Mouse (Mus musculus) left cerebral cortex, adult 6 months (tissue): ENCODE results near the gene Mcm6. TPM values are rescaled to one million over a fixed set of nuclear protein-coding genes. Genes with fewer than 3 reads are reported as not detected.

ENCODE experiments used
- long read RNA-seq, 2 experiments: library from polyadenylated mRNA; unstranded; transcript quantifications; one replicate each; pipeline ENCODE4 v2.0.0; 2019 to 2020
- polyA plus RNA-seq: library from polyadenylated mRNA; unstranded; fragments of <200 nt; fragmentation: Nextera tagmentation; gene quantifications from 2 replicates; pipeline ENCODE4 v1.2.3, GENCODE M21; 2021

Mcm6 gene
- polyA plus RNA-seq, result 4.1 and 6.3 TPM in 2 replicates
- long read RNA-seq, experiment 1, full-length matches to known transcripts, result 31 of 34 reads
- long read RNA-seq, experiment 1, partial matches to known transcripts, result 2 of 34 reads
- long read RNA-seq, experiment 1, other reads (novel, unspliced or antisense), result 1 of 34 reads
- long read RNA-seq, experiment 2, transcript Mcm6-201 (17 exons, 2,910 nt), result major isoform, 12 of 14 reads
- long read RNA-seq, experiment 2, partial matches to known transcripts, result 2 of 14 reads
- long read RNA-seq, experiment 2, other reads (novel, unspliced or antisense), result 0 of 14 reads

GRCm38 (mm10) chr1:128359554-128360376 is at the start of gene Mcm6:
Gene Mcm6 (minus strand): TSS chr1:128359664.

GRCm38 (mm10) chr1:128328218-128328617 is 31.2 kb downstream of the Mcm6 start, which contains the start of gene Lct:
Gene Lct (minus strand): TSS chr1:128328318.

Other genes starting within 250 kb of the Mcm6 start
- 35.9 and 45.2 TPM in 2 replicates for gene Ubxn4, start 115.7 kb downstream of the Mcm6 start, polyA plus RNA-seq
- gene Lct, start 31.3 kb downstream of the Mcm6 start, polyA plus RNA-seq, result 0.21 and 0.28 TPM in 2 replicates
- gene Dars, start 57.7 kb upstream of the Mcm6 start, polyA plus RNA-seq, result 50.9 and 58.4 TPM in 2 replicates
- gene Cxcr4, start 232.6 kb upstream of the Mcm6 start, polyA plus RNA-seq, result not detected in 2 replicates